Mouse (Mus musculus): ENCODE data around the gene Srgap1.

Srgap1 gene

DNA sequence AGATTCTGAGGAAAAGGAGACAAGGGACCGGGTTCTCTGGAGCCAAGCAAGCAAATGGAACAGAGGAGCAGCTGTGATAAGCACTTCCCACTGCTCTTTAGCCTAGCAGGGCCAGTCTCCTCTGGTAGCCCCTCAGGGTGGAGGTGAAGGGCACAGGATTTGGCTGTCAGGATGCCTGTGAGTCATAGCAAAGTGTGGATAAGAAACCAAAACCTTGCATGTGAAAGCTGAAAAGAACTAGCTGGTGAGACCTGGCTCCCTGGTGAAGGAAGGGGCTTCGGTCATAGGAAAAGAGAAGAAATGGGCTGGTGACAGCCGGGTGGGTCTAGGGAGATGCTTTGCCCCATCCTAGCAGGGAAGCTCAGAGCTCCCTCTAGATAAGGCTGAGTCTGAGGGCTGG, 30.5 kb downstream of the Srgap1 start:
- DNase-seq (ENCODE audit: low spot score): no peak

- no peak for DNase-seq (ENCODE audit: low spot score)
Measured at GRCm38 (mm10) chr10:122012321-122012720, 34.8 kb downstream of the Srgap1 start.

DNA sequence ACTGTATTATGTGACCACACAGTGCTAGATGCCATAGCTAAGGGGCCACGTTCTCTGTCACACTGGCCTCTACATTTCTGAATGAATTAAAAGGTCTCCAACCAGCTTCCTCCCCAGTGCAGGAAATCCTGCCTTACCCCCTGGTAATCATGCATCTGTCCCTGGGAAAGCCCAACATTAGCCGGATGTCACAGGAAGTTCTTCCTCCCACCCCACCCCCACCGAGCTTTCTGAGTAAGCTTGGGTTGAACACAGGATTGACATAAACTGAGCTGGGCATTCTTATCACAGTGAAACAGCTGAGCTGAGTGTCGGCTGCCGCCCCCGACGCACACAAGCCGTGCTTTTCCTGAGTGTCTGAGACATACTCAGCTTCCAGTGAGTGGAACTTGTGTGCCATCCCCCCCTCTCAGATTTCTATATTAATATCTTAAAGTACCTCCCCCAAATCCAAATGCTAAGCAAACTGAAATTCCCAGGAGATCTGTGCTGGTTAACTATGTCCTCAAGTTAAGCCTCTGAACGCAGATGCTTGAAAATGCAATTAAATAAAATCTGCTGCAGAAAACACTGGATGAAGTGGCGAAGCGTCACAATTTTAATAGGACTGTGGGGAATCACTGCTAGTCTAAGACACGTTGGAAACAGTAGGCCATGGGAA, 38.3 kb downstream of the Srgap1 start:
- DNase-seq (ENCODE audit: low spot score): no peak

- no peak for DNase-seq (ENCODE audit: low spot score)
Measured at GRCm38 (mm10) chr10:122008370-122008730, 38.8 kb downstream of the Srgap1 start.

GRCm38 (mm10) chr10:122006606-122007005, 40.5 kb downstream of the Srgap1 start:
- no peak for DNase-seq (ENCODE audit: low spot score)

DNA sequence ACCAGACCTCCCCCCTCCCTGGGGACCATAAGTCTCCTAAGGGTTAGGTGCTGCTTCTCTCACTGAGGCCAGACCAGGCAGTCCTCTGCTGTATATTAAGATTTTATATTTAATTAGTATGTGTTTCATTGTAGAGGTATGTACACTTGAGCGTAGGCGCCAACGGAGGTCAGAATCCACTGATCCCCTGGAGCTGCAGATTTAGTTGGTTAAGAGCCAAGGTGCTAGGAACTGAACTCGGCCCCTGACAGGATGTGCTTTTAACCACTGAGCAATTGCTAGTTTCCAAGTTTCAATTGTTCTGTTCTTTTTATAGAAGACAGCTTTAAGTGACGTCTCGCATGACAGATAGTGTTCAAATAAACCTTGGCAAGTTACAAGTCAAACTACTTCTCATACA, 41.0 kb downstream of the Srgap1 start:
- no peak for DNase-seq (ENCODE audit: low spot score)

- DNase-seq (ENCODE audit: low spot score): no peak
Measured at GRCm38 (mm10) chr10:122005560-122005959, 41.6 kb downstream of the Srgap1 start.

- DNase-seq (ENCODE audit: low spot score): no peak
Measured at GRCm38 (mm10) chr10:122002930-122003329, 44.2 kb downstream of the Srgap1 start.

DNA sequence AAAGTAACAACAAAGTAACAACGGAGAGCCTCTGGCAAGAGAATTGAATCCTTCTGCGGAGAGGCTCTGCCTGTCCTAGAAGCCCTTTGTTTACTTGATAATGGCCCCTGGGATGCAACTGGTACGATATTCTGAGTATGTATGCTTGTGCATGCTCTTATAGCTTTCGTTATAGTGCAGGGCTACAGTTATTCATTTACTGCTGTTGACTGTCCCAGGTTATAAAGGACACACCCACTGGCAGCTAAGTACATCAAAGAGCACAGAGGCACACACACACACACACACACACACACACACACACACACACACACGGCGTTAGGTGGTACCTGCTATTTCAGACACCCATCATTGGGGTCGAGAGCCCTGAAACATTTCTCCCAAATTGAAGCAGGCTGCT, 48.3 kb downstream of the Srgap1 start:
- DNase-seq (ENCODE audit: low spot score): no peak

DNA sequence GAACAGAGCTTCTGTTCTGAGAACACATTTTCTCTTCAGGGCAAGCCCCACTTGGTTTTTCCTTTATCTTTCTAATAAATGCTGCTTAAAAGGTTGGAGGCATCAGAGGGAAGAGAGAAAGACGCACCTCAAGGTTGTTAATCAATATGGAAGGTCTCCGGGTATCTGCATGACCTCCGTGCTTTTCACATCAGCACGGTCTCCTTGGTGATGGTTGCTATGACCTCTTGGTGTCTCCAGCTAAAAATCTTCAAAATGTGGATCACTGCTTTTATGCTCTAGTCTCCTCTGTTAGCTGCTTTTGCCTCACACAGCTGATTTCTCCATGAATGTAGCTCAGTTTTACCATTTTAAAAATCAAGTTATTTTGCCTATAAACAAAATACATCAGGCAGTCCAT, 50.6 kb downstream of the Srgap1 start:
- no peak for DNase-seq (ENCODE audit: low spot score)

DNA sequence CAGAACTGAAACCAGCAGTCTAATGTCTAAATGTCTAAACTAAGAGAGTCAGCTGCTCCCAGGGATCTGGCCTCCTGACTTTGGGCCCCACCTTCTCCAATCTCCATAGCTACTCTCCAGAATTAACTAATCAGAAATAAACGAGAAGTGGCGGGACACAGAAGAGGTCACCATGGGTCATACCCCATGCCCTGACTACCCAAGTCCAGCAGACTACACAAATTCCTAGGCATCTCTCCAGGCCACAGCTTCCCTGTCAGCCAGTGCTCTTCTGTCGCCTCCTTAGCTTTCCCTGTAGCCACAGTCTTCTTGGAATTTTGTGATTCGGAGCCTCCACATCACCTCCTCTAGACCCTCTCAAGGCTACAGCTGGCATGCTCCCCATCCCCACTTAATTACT, 51.7 kb downstream of the Srgap1 start:
- no peak for DNase-seq (ENCODE audit: low spot score)

GRCm38 (mm10) chr10:121994660-121995059, 52.5 kb downstream of the Srgap1 start:
- no peak for DNase-seq (ENCODE audit: low spot score)

DNA sequence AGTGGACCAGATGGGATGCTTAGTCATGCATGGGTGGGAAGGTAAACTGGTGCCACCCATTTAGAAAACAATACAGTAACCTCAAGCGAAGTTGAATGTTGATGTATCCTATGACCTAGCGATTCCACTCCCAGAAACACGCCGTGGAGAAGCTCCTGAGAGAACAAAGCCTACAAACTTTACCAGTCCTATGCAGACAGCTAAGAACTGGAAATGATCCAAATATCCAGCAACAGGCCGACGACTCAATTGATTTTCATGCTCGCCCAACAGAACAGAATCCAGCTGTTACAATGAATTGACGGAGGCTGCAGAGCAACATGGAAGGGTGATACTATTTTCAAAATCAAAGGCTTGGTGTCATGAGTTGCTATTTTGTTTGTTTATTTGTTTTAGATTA, 54.5 kb downstream of the Srgap1 start:
- no peak for DNase-seq (ENCODE audit: low spot score)

DNA sequence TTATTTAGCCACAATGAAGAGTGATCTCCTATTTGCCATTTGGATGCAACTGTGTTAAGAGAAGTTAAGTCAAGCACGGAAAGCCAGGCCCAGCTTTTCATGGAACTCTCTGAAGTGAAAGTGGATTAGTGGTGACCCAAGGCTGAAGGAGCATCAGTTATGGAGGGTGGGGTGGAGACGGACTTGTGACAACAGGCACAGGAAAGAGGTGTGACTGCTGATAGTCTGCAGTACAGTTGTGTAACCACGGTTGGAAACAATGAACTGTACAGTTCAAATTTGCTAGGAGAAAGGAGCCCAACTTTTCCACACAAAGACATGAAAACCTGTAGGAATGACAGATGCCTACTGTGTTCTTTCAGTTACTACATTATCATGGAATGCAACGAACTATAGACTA, 60.1 kb downstream of the Srgap1 start:
- DNase-seq (ENCODE audit: low spot score): no peak

DNA sequence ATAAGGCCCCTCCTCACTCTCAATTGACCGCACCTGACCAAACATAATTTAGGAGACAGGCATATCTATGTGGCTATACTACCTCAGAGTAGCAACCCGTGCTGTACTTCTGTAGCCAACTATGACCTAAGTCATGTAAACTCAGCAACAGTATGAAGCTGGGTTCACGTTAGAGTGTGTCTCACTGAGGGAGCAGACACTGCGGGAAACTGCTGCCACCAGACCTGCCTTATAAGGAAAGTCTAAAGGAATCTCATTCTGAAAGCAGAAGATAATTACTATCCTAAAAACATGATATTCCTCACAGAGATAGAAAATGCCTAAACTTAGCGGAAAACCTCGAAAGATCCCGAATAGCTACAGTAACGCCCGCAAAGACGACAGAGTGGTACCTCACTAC, 62.2 kb downstream of the Srgap1 start:
- DNase-seq (ENCODE audit: low spot score): no peak

DNA sequence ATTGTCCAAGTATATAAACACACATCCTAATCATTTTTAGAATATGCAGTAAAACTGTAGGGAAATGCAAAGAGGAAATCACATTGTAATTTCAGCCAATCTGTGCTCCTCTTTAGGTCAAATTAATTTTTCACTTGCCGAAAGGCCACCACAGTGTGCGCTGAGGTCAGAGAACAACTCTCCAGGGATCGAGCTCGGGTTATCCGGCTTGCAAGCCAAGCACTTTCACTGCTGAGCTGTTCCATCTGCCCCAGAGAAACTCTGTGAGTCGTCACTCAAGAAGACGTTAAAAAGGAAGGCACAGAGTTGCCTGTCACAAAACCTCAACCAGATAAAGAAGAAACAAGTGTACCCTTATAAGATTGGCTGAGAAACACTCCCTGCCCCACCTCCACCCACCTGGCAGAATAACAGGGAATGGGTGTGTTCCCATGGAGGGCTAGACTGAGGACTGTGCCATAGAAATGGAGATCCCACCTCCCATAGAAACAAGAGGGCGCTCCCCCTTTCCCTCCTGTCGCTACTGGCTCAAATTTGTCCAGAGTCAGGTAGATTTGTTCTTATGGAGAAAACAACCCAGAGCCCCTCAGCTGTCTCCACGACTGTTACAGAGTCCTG, 63.0 kb downstream of the Srgap1 start:
- no peak for DNase-seq (ENCODE audit: low spot score)

DNA sequence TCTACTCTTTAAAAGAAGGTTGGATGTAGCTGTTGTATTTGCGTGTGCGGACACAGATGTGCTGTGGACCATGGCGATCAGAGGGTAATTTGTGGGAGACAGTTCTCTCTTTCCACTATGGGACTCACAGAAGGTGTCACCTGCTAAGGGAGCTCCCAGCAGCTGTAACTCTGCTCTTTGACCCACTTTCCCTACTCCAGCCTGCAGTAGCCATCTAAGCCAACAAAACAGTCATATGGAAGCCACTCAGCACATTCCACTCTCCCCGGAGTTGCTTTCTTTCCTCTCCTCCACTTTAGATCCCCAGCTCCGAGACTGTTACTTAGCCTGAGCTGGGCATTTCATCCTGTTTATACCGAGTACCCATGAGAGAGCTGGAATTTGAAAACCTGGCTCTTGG, 71.8 kb downstream of the Srgap1 start:
- no peak for DNase-seq (ENCODE audit: low spot score)

- no peak for DNase-seq (ENCODE audit: low spot score)
Measured at GRCm38 (mm10) chr10:121974591-121974990, 72.5 kb downstream of the Srgap1 start.

DNA sequence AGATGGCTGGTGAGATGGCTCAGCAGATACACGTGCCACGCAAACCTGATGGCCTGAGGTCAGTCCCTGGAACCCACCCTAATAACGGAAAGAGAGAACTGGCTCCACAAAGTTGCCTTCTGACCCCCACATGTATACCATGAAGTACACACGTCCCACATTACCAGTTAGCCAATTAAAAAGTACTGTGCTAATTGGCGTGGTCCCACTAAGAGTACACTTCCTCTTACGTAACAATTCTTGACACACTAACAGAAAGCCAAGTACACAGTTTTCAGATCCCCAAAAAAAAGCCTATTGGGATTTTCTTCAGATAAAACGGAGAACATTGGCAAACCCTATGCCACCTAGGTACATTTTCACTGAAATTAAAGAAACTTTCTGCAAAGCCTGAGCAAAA, 73.8 kb downstream of the Srgap1 start:
- DNase-seq (ENCODE audit: low spot score): no peak

DNA sequence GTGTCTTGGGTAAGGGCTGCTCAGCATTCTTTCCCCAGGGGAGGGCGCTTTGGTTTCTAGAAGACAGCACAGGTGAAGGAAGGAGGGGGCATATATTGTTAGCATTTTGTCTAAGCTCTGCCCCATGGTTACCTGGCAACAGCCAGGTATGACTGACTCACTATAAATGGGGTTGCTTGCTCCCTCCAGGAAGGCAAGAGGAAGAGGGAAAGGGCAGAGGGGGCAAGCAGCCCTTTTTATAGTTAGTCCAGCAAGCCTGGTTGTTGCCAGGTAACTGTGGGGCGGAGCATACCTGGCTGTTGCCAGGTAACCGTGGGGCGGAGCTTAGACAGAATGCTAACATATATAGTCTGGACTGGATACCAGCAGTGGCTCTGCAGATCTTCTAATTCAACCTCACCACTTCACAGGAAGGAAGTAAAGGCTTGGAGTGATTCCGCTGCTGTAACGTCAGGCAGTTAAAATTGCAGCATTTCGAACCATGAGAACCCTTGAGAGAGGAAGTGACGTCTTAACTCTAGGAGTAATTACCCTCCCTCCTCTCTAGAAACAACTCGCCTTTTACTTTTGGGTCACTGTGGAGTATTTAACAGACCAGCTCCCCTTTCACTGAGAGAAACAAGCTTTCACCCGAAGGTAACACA, 74.7 kb downstream of the Srgap1 start:
- no peak for DNase-seq (ENCODE audit: low spot score)

GRCm38 (mm10) chr10:121971658-121972057, 75.5 kb downstream of the Srgap1 start:
- no peak for DNase-seq (ENCODE audit: low spot score)

DNA sequence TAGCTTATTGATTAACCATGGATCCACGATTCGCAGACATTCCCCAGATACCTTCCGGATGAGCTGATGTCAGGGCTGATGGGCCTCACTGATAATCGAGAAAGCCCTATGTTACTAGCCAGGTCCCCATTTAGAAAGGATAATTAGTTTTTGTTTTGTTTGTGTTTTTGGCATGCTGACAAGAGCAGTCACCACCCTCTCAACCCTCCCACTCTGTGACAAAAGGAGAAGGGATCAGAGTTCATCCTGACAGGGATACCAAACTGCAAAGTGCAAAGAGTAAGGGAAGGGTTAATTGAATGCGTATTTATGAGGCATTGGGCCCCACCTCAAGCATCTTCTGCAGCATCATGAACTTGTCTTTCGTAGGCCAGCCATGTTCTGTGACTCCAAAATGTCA, 76.2 kb downstream of the Srgap1 start:
- no peak for DNase-seq (ENCODE audit: low spot score)

GRCm38 (mm10) chr10:121964114-121964513, 83.0 kb downstream of the Srgap1 start:
- DNase-seq (ENCODE audit: low spot score): no peak

GRCm38 (mm10) chr10:121962053-121962452, 85.1 kb downstream of the Srgap1 start:
- DNase-seq (ENCODE audit: low spot score): no peak
